Mouse (Mus musculus): ENCODE measurements around the gene Irak4. TPM values are rescaled to one million over a fixed set of nuclear protein-coding genes. Genes with fewer than 3 reads are reported as not detected.

Irak4 gene
- polyA plus RNA-seq, 1 experiment from 2014 or later = 1.3 TPM

GRCm38 (mm10) chr15:94523251-94523650 is 20.2 kb upstream of the Irak4 start:
- H3K4me3 ChIP-seq (ENCODE audit: low read depth, low read length) = no peak overlapping the region
- no peak overlapping the region for H3K27ac ChIP-seq (ENCODE audit: low read length)
- H3K4me1 ChIP-seq (ENCODE audit: control insufficient read depth, insufficient read depth, low read length) = no peaks in the 10 kb centered on the region
- no peaks in the 10 kb centered on the region for H3K27me3 ChIP-seq (ENCODE audit: control insufficient read depth, insufficient read depth, low read depth, low read length)
- no peak overlapping the region for H3K4me2 ChIP-seq (ENCODE audit: low read length)
- 0 out of 2 replicates have a peak, but pooled peaks cover 2% of the 10 kb centered on the region for H3K9me3 ChIP-seq (replicated peaks; ENCODE audit: control insufficient read depth, low read length, poor library complexity, severe bottlenecking)
- H3K36me3 ChIP-seq (ENCODE audit: control insufficient read depth, insufficient read depth, low read length) = no peaks in the 10 kb centered on the region; the same call in 1 of the 2 replicates
- no peak for ATAC-seq
- H3K9ac ChIP-seq (ENCODE audit: low read depth, low read length) = no peak overlapping the region
- 90% methylated on average over 28 of the region's 28 CpGs for WGBS

- H3K36me3 ChIP-seq (ENCODE audit: control insufficient read depth, insufficient read depth, low read length) = no peaks in the 10 kb centered on the region; the same call in 1 of the 2 replicates
- no peak for ATAC-seq
- no peak overlapping the region for H3K27ac ChIP-seq (ENCODE audit: low read length)
- whole genome bisulfite sequencing = 87% methylated on average over 12 of the region's 12 CpGs
- no peak overlapping the region for H3K4me3 ChIP-seq (ENCODE audit: low read depth, low read length)
- no peaks in the 10 kb centered on the region for H3K4me1 ChIP-seq (ENCODE audit: control insufficient read depth, insufficient read depth, low read length)
- H3K9ac ChIP-seq (ENCODE audit: low read depth, low read length) = no peak overlapping the region
- H3K27me3 ChIP-seq (ENCODE audit: control insufficient read depth, insufficient read depth, low read depth, low read length) = no peaks in the 10 kb centered on the region
- no peaks in the 10 kb centered on the region for H3K9me3 ChIP-seq (replicated peaks; ENCODE audit: control insufficient read depth, low read length, poor library complexity, severe bottlenecking)
- H3K4me2 ChIP-seq (ENCODE audit: low read length) = no peak overlapping the region
Measured at GRCm38 (mm10) chr15:94524956-94525355, 18.5 kb upstream of the Irak4 start.

- H3K4me3 ChIP-seq (ENCODE audit: low read depth, low read length) = no peak overlapping the region
- WGBS = 97% methylated on average over 3 of the region's 3 CpGs
- no peaks in the 10 kb centered on the region for H3K4me1 ChIP-seq (ENCODE audit: control insufficient read depth, insufficient read depth, low read length)
- H3K27ac ChIP-seq (ENCODE audit: low read length) = no peak overlapping the region
- H3K9ac ChIP-seq (ENCODE audit: low read depth, low read length) = no peak overlapping the region
- peaks cover 4% of the 10 kb centered on the region; the same call in 1 of the 2 replicates for H3K36me3 ChIP-seq (ENCODE audit: control insufficient read depth, insufficient read depth, low read length)
- H3K4me2 ChIP-seq (ENCODE audit: low read length) = no peak overlapping the region
- no peak for ATAC-seq
- H3K9me3 ChIP-seq (replicated peaks; ENCODE audit: control insufficient read depth, low read length, poor library complexity, severe bottlenecking) = no peaks in the 10 kb centered on the region
- H3K27me3 ChIP-seq (ENCODE audit: control insufficient read depth, insufficient read depth, low read depth, low read length) = no peaks in the 10 kb centered on the region
Measured at GRCm38 (mm10) chr15:94530519-94530918, 12.9 kb upstream of the Irak4 start.

- Histone ChIP-seq H3K9ac (ENCODE audit: low read depth, low read length) (no peak overlapping the region), H3K27me3 (ENCODE audit: control insufficient read depth, insufficient read depth, low read depth, low read length) (no peaks in the 10 kb centered on the region), H3K4me2 (ENCODE audit: low read length) (no peak overlapping the region), H3K36me3 (ENCODE audit: control insufficient read depth, insufficient read depth, low read length) (peaks cover 4% of the 10 kb centered on the region; the same call in 1 of the 2 replicates), H3K4me1 (ENCODE audit: control insufficient read depth, insufficient read depth, low read length) (no peaks in the 10 kb centered on the region), H3K4me3 (ENCODE audit: low read depth, low read length) (no peak overlapping the region), H3K9me3 (replicated peaks; ENCODE audit: control insufficient read depth, low read length, poor library complexity, severe bottlenecking) (no peaks in the 10 kb centered on the region), H3K27ac (ENCODE audit: low read length) (no peak overlapping the region)
- WGBS = 90% methylated on average over 5 of the region's 5 CpGs
- no peak for ATAC-seq
Measured at GRCm38 (mm10) chr15:94532306-94532705, 11.1 kb upstream of the Irak4 start.

- WGBS = 92% methylated on average over 6 of the region's 6 CpGs
- H3K4me3 ChIP-seq (ENCODE audit: low read depth, low read length) = no peak overlapping the region
- no peak overlapping the region for H3K4me2 ChIP-seq (ENCODE audit: low read length)
- no peak for ATAC-seq
- no peaks in the 10 kb centered on the region for H3K4me1 ChIP-seq (ENCODE audit: control insufficient read depth, insufficient read depth, low read length)
- H3K27me3 ChIP-seq (ENCODE audit: control insufficient read depth, insufficient read depth, low read depth, low read length) = no peaks in the 10 kb centered on the region
- no peak overlapping the region for H3K9ac ChIP-seq (ENCODE audit: low read depth, low read length)
- no peaks in the 10 kb centered on the region for H3K9me3 ChIP-seq (replicated peaks; ENCODE audit: control insufficient read depth, low read length, poor library complexity, severe bottlenecking)
- no peak overlapping the region for H3K27ac ChIP-seq (ENCODE audit: low read length)
- H3K36me3 ChIP-seq (ENCODE audit: control insufficient read depth, insufficient read depth, low read length) = peaks cover 4% of the 10 kb centered on the region; the same call in 1 of the 2 replicates
Measured at GRCm38 (mm10) chr15:94532956-94533355, 10.5 kb upstream of the Irak4 start.

GRCm38 (mm10) chr15:94535521-94535920 is 7.9 kb upstream of the Irak4 start:
- no peak overlapping the region for H3K9ac ChIP-seq (ENCODE audit: low read depth, low read length)
- 92% methylated on average over 7 of the region's 7 CpGs for WGBS

GRCm38 (mm10) chr15:94539296-94539695 is 4.1 kb upstream of the Irak4 start:
- Histone ChIP-seq H3K4me3 (ENCODE audit: low read depth, low read length) (no peak overlapping the region), H3K4me1 (ENCODE audit: control insufficient read depth, insufficient read depth, low read length) (peaks cover 2% of the 10 kb centered on the region; the same call in 1 of the 2 replicates), H3K27ac (ENCODE audit: low read length) (no peak overlapping the region), H3K9ac (ENCODE audit: low read depth, low read length) (no peak overlapping the region), H3K27me3 (ENCODE audit: control insufficient read depth, insufficient read depth, low read depth, low read length) (no peaks in the 10 kb centered on the region), H3K36me3 (ENCODE audit: control insufficient read depth, insufficient read depth, low read length) (no peaks in the 10 kb centered on the region), H3K4me2 (ENCODE audit: low read length) (no peak overlapping the region), H3K9me3 (replicated peaks; ENCODE audit: control insufficient read depth, low read length, poor library complexity, severe bottlenecking) (no peaks in the 10 kb centered on the region)
- ATAC-seq = no peak
- WGBS = 92% methylated on average over 3 of the region's 3 CpGs

More at GRCm38 (mm10) chr15:94535521-94535920, 7.9 kb upstream of the Irak4 start:
- peaks cover 3% of the 10 kb centered on the region; the same call in 1 of the 2 replicates for H3K36me3 ChIP-seq (ENCODE audit: control insufficient read depth, insufficient read depth, low read length)
- no peak overlapping the region for H3K27ac ChIP-seq (ENCODE audit: low read length)
- no peak overlapping the region for H3K4me2 ChIP-seq (ENCODE audit: low read length)
- ATAC-seq = no peak
- H3K27me3 ChIP-seq (ENCODE audit: control insufficient read depth, insufficient read depth, low read depth, low read length) = no peaks in the 10 kb centered on the region
- no peaks in the 10 kb centered on the region for H3K4me1 ChIP-seq (ENCODE audit: control insufficient read depth, insufficient read depth, low read length)
- H3K9me3 ChIP-seq (replicated peaks; ENCODE audit: control insufficient read depth, low read length, poor library complexity, severe bottlenecking) = no peaks in the 10 kb centered on the region
- no peak overlapping the region for H3K4me3 ChIP-seq (ENCODE audit: low read depth, low read length)

- Histone ChIP-seq H3K9ac (ENCODE audit: low read depth, low read length) (peak overlapping the region; percentile 76), H3K4me1 (ENCODE audit: control insufficient read depth, insufficient read depth, low read length) (peaks cover 2% of the 10 kb centered on the region; the same call in 1 of the 2 replicates), H3K9me3 (replicated peaks; ENCODE audit: control insufficient read depth, low read length, poor library complexity, severe bottlenecking) (no peaks in the 10 kb centered on the region), H3K27me3 (ENCODE audit: control insufficient read depth, insufficient read depth, low read depth, low read length) (no peaks in the 10 kb centered on the region), H3K27ac (ENCODE audit: low read length) (peak overlapping the region; percentile 70), H3K4me2 (ENCODE audit: low read length) (peak overlapping the region; percentile 67), H3K36me3 (ENCODE audit: control insufficient read depth, insufficient read depth, low read length) (no peaks in the 10 kb centered on the region), H3K4me3 (ENCODE audit: low read depth, low read length) (peak overlapping the region; percentile 88)
- 8% methylated on average over 22 of the region's 22 CpGs for WGBS
- ATAC-seq = peak; percentile 92
Measured at GRCm38 (mm10) chr15:94542567-94543408, 655 bp upstream of the Irak4 start.

GRCm38 (mm10) chr15:94544052-94544636 is 701 bp downstream of the Irak4 start:
- Histone ChIP-seq H3K9ac (ENCODE audit: low read depth, low read length) (peak overlapping the region; percentile 76), H3K4me1 (ENCODE audit: control insufficient read depth, insufficient read depth, low read length) (peaks cover 2% of the 10 kb centered on the region; the same call in 1 of the 2 replicates), H3K27me3 (ENCODE audit: control insufficient read depth, insufficient read depth, low read depth, low read length) (no peaks in the 10 kb centered on the region), H3K36me3 (ENCODE audit: control insufficient read depth, insufficient read depth, low read length) (no peaks in the 10 kb centered on the region), H3K4me2 (ENCODE audit: low read length) (peak overlapping the region; percentile 67), H3K9me3 (replicated peaks; ENCODE audit: control insufficient read depth, low read length, poor library complexity, severe bottlenecking) (no peaks in the 10 kb centered on the region), H3K27ac (ENCODE audit: low read length) (peak overlapping the region; percentile 48), H3K4me3 (ENCODE audit: low read depth, low read length) (peak overlapping the region; percentile 88)
- ATAC-seq = no peak
- 38% methylated on average over 9 of the region's 9 CpGs for WGBS

Data from midbrain, embryonic 16.5 days (tissue).